Mouse (Mus musculus) urinary bladder, postnatal 25 days (tissue): ENCODE data around the gene Nmb.
A peak's percentile ranks its signal among the peaks of the same experiment; 100 is the strongest.

ENCODE experiments used
- DNase-seq: peaks from one replicate; pipeline ENCODE4 v3.0.0; 2022; ENCODE audit warnings: low spot score

Gene Nmb

DNA sequence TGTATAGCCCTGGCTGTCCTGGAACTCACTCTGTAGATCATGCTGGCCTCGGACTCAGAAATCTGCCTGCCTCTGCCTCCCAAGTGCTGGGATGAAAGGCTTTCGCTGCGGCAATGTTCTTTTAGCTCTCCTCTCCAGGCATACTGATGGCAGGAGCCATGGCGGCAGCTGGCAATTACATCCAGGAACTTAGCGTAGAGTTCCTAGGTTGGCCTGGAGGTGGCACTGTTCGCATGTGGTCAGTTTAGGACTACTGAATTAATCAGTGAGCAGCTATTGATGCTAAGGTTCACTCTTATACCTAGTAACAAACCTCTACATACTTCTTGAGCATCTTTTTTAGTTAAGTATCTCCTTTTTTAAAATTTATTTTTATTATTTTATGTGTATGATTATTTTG, 47.7 kb downstream of the Nmb start:
- peak; percentile 77 for DNase-seq

DNA sequence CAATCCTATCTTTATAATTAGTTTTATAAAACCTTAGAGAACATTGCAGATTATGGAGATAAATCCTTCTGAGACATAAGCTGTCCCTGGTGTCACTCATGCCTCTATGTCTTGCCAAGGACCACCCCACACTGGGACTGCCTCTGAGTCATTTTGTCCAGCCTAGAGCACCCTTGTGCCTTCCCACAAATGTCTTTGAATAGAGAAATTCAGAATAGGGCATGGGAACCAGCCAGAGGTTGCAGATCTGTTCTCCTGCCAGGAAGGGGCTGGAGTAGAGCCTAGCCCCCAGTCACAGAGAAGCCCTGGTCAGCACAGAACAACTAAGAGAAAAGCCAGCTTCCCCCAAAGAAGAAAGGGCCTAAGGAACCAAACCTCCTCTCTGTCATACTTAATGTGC, 49.6 kb downstream of the Nmb start:
- no peak for DNase-seq

DNA sequence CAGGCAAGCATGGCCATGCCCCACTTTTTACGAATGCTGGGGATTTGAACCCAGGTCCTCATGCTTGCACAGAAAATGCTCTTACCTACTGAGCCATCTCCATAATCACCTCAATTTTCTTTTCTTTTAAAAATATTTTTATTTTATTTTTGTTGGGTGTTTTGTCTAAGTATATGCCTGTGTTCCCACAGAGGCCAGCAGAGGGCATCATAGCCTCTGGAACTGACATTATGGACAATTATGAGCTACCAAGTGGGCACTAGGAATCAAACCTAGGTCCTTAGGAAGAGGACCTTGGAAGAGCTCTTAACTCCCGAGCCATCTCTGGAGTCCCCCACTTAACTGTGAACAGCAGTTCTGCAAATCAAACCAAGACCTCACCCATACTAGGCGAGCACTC, 51.7 kb downstream of the Nmb start:
- no peak for DNase-seq
